Mouse (Mus musculus): ENCODE results near the gene Lonp2.

DNA sequence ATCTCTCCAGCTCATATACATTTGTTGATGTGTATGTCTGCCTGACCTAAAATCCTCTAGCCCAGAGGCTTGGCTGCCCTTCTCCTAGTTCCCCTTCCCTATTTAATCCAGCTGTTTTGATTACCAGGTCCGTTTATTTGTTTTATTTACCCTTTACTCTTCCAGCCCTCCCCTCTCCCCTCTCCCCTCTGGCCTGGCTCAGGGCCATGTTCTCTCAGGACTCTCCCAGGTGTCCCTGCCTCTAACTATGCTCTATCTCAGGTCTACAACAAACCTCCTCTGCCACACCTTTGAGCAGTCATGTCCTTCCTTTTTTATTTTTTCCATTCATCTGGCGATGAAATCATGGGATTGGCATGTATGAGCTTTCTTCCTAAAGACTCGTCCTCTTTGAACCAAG, 106.5 kb downstream of the Lonp2 start:
- TF ChIP-seq CTCF (IDR thresholded peaks at IDR 0.05; ENCODE audit: low read depth, low read length) (no peak), TAL1 (conservative IDR thresholded peaks at IDR 0.05; ENCODE audit: low read depth, low read length) (no peak)
